Comparison of ENCODE assay signal across 10 mouse cellular contexts in genomic region chr10:81058896-81059295, GRCm38 (mm10). TPM values are rescaled to one million over a fixed set of nuclear protein-coding genes. Genes with fewer than 3 reads are reported as not detected.
DNase-seq lines count a peak whose midpoint lies in the region; ATAC-seq lines count a peak whose summit lies in the region.
"Had no signal": no experiment of that assay in that cellular context is flagged by ENCODE, and none has a peak within 500 bp of the region (broad histone marks: within the 10 kb centered on the region; RNA-seq: fewer than 3 reads in every experiment).

No protein-coding gene starts in this region.

- ATAC-seq in megakaryocyte, adult 5-6 weeks (ENCODE audit: poor library complexity, severe bottlenecking) = no peak
- ATAC-seq in liver, embryonic 11.5 days (replicated peaks; ENCODE audit: low FRiP score) = no peak
- ATAC-seq in stomach, embryonic 15.5 days (ENCODE audit: insufficient read depth, low FRiP score, low read depth) = no peak

- H3K4me3 ChIP-seq in megakaryocyte, embryonic 14.5 days (replicated peaks) = peak overlapping the region; percentile 91
- peak overlapping the region; percentile 91 for H3K4me3 ChIP-seq in liver, embryonic 11.5 days (ENCODE audit: low read depth, low read length)
- H3K4me3 ChIP-seq in stomach, embryonic 15.5 days (replicated peaks) = peak overlapping the region; percentile 94

- DNase-seq in adrenal gland, postnatal 25 days = peak; percentile 16
- DNase-seq in adrenal gland, postnatal 14 days = no peak
- DNase-seq in liver, embryonic 11.5 days (ENCODE audit: low spot score) = no peak
- DNase-seq in thymus, adult 18-20 months = no peak
- no peak for DNase-seq in cerebellum, postnatal 4 days (ENCODE audit: low spot score in 2 of 2)
- DNase-seq: gastrocnemius, postnatal 25 days had no signal

- H3K4me2 ChIP-seq in liver, embryonic 11.5 days = peak overlapping the region; percentile 91
- H3K4me2 ChIP-seq in stomach, embryonic 15.5 days = peak overlapping the region; percentile 89

- H3K27me3 ChIP-seq in megakaryocyte, embryonic 14.5 days (replicated peaks) = no peaks in the 10 kb centered on the region
- no peaks in the 10 kb centered on the region for H3K27me3 ChIP-seq in liver, embryonic 11.5 days (replicated peaks; ENCODE audit: control insufficient read depth, insufficient read depth, low read length)
- H3K27me3 ChIP-seq in stomach, embryonic 15.5 days (replicated peaks) = no peaks in the 10 kb centered on the region

- H3K36me3 ChIP-seq in megakaryocyte, embryonic 14.5 days (replicated peaks; ENCODE audit: low read length) = peaks cover 44% of the 10 kb centered on the region
- peaks cover 4% of the 10 kb centered on the region; the same call in 1 of the 2 replicates for H3K36me3 ChIP-seq in liver, embryonic 11.5 days (ENCODE audit: control insufficient read depth, insufficient read depth, low read length)
- H3K36me3 ChIP-seq in stomach, embryonic 15.5 days = no peaks in the 10 kb centered on the region

- 83% methylated on average over 6 of the region's 6 CpGs for WGBS in liver, embryonic 11.5 days
- WGBS in stomach, embryonic 15.5 days = 80% methylated on average over 6 of the region's 6 CpGs

- H3K9ac ChIP-seq in liver, embryonic 11.5 days (ENCODE audit: low read depth, low read length) = peak overlapping the region; percentile 83
- no peak overlapping the region for H3K9ac ChIP-seq in stomach, embryonic 15.5 days

- H3K27ac ChIP-seq in liver, embryonic 11.5 days (ENCODE audit: low read depth, low read length) = no peak overlapping the region
- H3K27ac ChIP-seq in stomach, embryonic 15.5 days = no peak overlapping the region

- peaks cover 65% of the 10 kb centered on the region for H3K4me1 ChIP-seq in megakaryocyte, embryonic 14.5 days
- H3K4me1 ChIP-seq in liver, embryonic 11.5 days (replicated peaks; ENCODE audit: control insufficient read depth, insufficient read depth, low read length) = peaks cover 7% of the 10 kb centered on the region
- H3K4me1 ChIP-seq in stomach, embryonic 15.5 days = peaks cover 20% of the 10 kb centered on the region

- no peaks in the 10 kb centered on the region for H3K9me3 ChIP-seq in megakaryocyte, embryonic 14.5 days
- H3K9me3 ChIP-seq in liver, embryonic 11.5 days (ENCODE audit: control insufficient read depth, low read length) = no peaks in the 10 kb centered on the region
- no peaks in the 10 kb centered on the region for H3K9me3 ChIP-seq in stomach, embryonic 15.5 days

RNA-seq across cellular contexts. Expression of gene Sgta, which starts 1.1 kb away (rescaled TPM):
- total RNA-seq in adrenal gland, postnatal 25 days (2021) = 198 and 223 TPM in 2 replicates
- total RNA-seq in adrenal gland, postnatal 14 days (2021) = 212 and 215 TPM in 2 replicates
- 262 and 632 TPM in 2 replicates for polyA plus RNA-seq in megakaryocyte, embryonic 14.5 days (2012; ENCODE audit: insufficient read depth, low replicate concordance)
- 30.3 and 30.7 TPM in 2 replicates for total RNA-seq in megakaryocyte, adult 5-6 weeks (2015)
- 33.3 and 38.7 TPM in 2 replicates for total RNA-seq in megakaryocyte, adult 5-6 weeks (2017)
- 147 and 153 TPM in 2 replicates for polyA plus RNA-seq in liver, embryonic 11.5 days (2014; fragmentation: Nextera tagmentation; extraction: Ambion mirVana)
- 159 and 163 TPM in 2 replicates for polyA plus RNA-seq in stomach, embryonic 15.5 days (2015; fragmentation: Nextera tagmentation; extraction: Ambion mirVana)

RNA-seq across cellular contexts. Expression of gene Thop1, which starts 10.9 kb away (rescaled TPM):
- 54.3 and 80.2 TPM in 2 replicates for total RNA-seq in adrenal gland, postnatal 25 days (2021)
- total RNA-seq in adrenal gland, postnatal 14 days (2021) = 56.0 and 60.6 TPM in 2 replicates
- polyA plus RNA-seq in megakaryocyte, embryonic 14.5 days (2012; ENCODE audit: insufficient read depth, low replicate concordance) = 62.3 and 65.0 TPM in 2 replicates
- total RNA-seq in megakaryocyte, adult 5-6 weeks (2015) = 0.82 and 1.5 TPM in 2 replicates
- 3.4 and 4.3 TPM in 2 replicates for total RNA-seq in megakaryocyte, adult 5-6 weeks (2017)
- 80.3 and 84.0 TPM in 2 replicates for polyA plus RNA-seq in liver, embryonic 11.5 days (2014; fragmentation: Nextera tagmentation; extraction: Ambion mirVana)
- polyA plus RNA-seq in stomach, embryonic 15.5 days (2015; fragmentation: Nextera tagmentation; extraction: Ambion mirVana) = 56.9 and 57.9 TPM in 2 replicates

RNA-seq across cellular contexts. Expression of gene Slc39a3, which starts 21.7 kb away (rescaled TPM):
- total RNA-seq in adrenal gland, postnatal 25 days (2021) = 45.1 and 80.7 TPM in 2 replicates
- total RNA-seq in adrenal gland, postnatal 14 days (2021) = 30.3 and 30.5 TPM in 2 replicates
- polyA plus RNA-seq in megakaryocyte, embryonic 14.5 days (2012; ENCODE audit: insufficient read depth, low replicate concordance) = 1.9 and 7.5 TPM in 2 replicates
- 3.9 and 6.0 TPM in 2 replicates for total RNA-seq in megakaryocyte, adult 5-6 weeks (2015)
- total RNA-seq in megakaryocyte, adult 5-6 weeks (2017) = 6.2 and 10.2 TPM in 2 replicates
- polyA plus RNA-seq in liver, embryonic 11.5 days (2014; fragmentation: Nextera tagmentation; extraction: Ambion mirVana) = 9.1 and 9.4 TPM in 2 replicates
- polyA plus RNA-seq in stomach, embryonic 15.5 days (2015; fragmentation: Nextera tagmentation; extraction: Ambion mirVana) = 17.7 and 17.9 TPM in 2 replicates

RNA-seq across cellular contexts. Expression of gene Diras1, which starts 33.4 kb away (rescaled TPM):
- 1.9 and 2.9 TPM in 2 replicates for total RNA-seq in adrenal gland, postnatal 25 days (2021)
- total RNA-seq in adrenal gland, postnatal 14 days (2021) = 2.1 and 2.3 TPM in 2 replicates
- polyA plus RNA-seq in megakaryocyte, embryonic 14.5 days (2012; ENCODE audit: insufficient read depth, low replicate concordance) = 0.06 TPM in 1 of 2 replicates, not detected in the other
- not detected in 2 replicates for total RNA-seq in megakaryocyte, adult 5-6 weeks (2015)
- total RNA-seq in megakaryocyte, adult 5-6 weeks (2017) = 0.20 TPM in 1 of 2 replicates, not detected in the other
- polyA plus RNA-seq in liver, embryonic 11.5 days (2014; fragmentation: Nextera tagmentation; extraction: Ambion mirVana) = 0.45 TPM in 1 of 2 replicates, not detected in the other
- polyA plus RNA-seq in stomach, embryonic 15.5 days (2015; fragmentation: Nextera tagmentation; extraction: Ambion mirVana) = 0.73 and 1.1 TPM in 2 replicates
- total RNA-seq: neutrophil, adult 5-6 weeks had no signal

RNA-seq across cellular contexts. Expression of gene Creb3l3, which starts 39.8 kb away (rescaled TPM):
- total RNA-seq in adrenal gland, postnatal 25 days (2021) = 1.6 and 2.7 TPM in 2 replicates
- 2.5 and 26.5 TPM in 2 replicates for total RNA-seq in adrenal gland, postnatal 14 days (2021)
- not detected in 2 replicates for polyA plus RNA-seq in megakaryocyte, embryonic 14.5 days (2012; ENCODE audit: insufficient read depth, low replicate concordance)
- total RNA-seq in megakaryocyte, adult 5-6 weeks (2015) = 0.50 and 0.58 TPM in 2 replicates
- total RNA-seq in megakaryocyte, adult 5-6 weeks (2017) = 0.40 and 0.89 TPM in 2 replicates
- 17.3 and 17.6 TPM in 2 replicates for polyA plus RNA-seq in liver, embryonic 11.5 days (2014; fragmentation: Nextera tagmentation; extraction: Ambion mirVana)
- polyA plus RNA-seq in stomach, embryonic 15.5 days (2015; fragmentation: Nextera tagmentation; extraction: Ambion mirVana) = 10.6 and 11.4 TPM in 2 replicates

Comparison
In these comparisons a context has a peak if more than half of its experiments do, and no peak if none do; other contexts are left out.
1. RNA of gene Thop1, which starts 10.9 kb away (total RNA-seq): 56.0 to 60.6 TPM in adrenal gland, postnatal 14 days and 54.3 to 80.2 TPM in adrenal gland, postnatal 25 days; 0.82 to 4.3 TPM in megakaryocyte, adult 5-6 weeks; every median in the first group is over 10 times any median in the second.
2. Peak in every context shown above with its lines, with median percentiles within 50 percentile points of each other: H3K4me3 ChIP-seq.